Mouse (Mus musculus): ENCODE measurements around the gene Trnt1.

DNA sequence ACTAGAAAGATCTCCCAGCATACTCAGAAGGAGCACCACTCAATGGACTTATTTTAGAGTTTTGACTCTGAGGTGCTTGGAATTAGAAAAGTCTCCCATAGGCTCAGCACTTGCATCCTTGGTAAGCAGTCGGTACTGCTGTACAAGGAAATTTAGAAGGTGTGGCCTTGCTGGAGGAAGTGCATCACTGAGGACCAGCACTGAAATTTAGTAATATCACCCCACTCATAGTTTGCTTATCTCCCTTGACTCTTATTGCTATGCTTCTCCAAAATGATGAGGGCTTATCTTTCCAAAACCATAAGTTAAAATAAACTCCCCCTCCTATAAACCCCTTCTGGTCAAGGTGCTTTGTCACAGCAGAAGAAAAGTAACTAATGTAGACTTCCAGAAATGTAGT, 7.4 kb upstream of the Trnt1 start:
- no peak for TF ChIP-seq CTCF (IDR thresholded peaks at IDR 0.05; ENCODE audit: low read depth)
- no peak for TF ChIP-seq EP300 (IDR thresholded peaks at IDR 0.05; ENCODE audit: low read depth)

All from liver, embryonic 14.5 days (tissue).